Mouse (Mus musculus) olfactory bulb, adult 2 months (tissue): Measurements from ENCODE around the gene Tceanc2.

ENCODE experiments used
- CTCF ChIP-seq: fragments of 200-500 bp; IDR thresholded peaks from 2 replicates; pipeline ENCODE4 v1.5.1; 2012; ENCODE audit warnings: low read depth, mild to moderate bottlenecking, low read length, moderate library complexity; ENCODE audit not compliant: insufficient read depth
- POLR2A ChIP-seq: fragments of 200-500 bp; IDR thresholded peaks from 2 replicates; pipeline ENCODE4 v1.6.1; 2012; ENCODE audit warnings: mild to moderate bottlenecking, low read depth, low read length, moderate library complexity; ENCODE audit not compliant: insufficient read depth

- TF ChIP-seq CTCF (no peak), POLR2A (no peak)
Measured at GRCm38 (mm10) chr4:107130534-107130933, 48.4 kb downstream of the Tceanc2 start.
